Mouse (Mus musculus): ENCODE results near the gene Dnajc5g.

GRCm38 (mm10) chr5:31092231-31092975 is 13.7 kb upstream of the Dnajc5g start:
- TF ChIP-seq CTCF (IDR thresholded peaks at IDR 0.05; ENCODE audit: low read depth) (no peak), EP300 (IDR thresholded peaks at IDR 0.05; ENCODE audit: low read depth) (no peak)

All from liver, postnatal 0 days (tissue).